Mouse (Mus musculus): ENCODE results near the gene Cdc37. TPM values are rescaled to one million over a fixed set of nuclear protein-coding genes. Genes with fewer than 3 reads are reported as not detected.

The Cdc37 gene
- polyA plus RNA-seq, 1 experiment = 17.4 TPM

GRCm38 (mm10) chr9:21115105-21115504, 34.7 kb downstream of the Cdc37 start:
- TF ChIP-seq TAL1 (IDR thresholded peaks at IDR 0.05; ENCODE audit: low read length) = no peak
- no peak for TF ChIP-seq GATA1 (IDR thresholded peaks at IDR 0.05; ENCODE audit: low read length)
- Histone ChIP-seq H3K27me3 (ENCODE audit: control insufficient read depth) (no peaks in the 10 kb centered on the region), H3K9me3 (ENCODE audit: control insufficient read depth, low read length) (no peaks in the 10 kb centered on the region), H3K4me3 (replicated peaks) (no peak overlapping the region), H3K36me3 (ENCODE audit: control insufficient read depth) (peaks cover 22% of the 10 kb centered on the region), H3K4me1 (ENCODE audit: control insufficient read depth) (peaks cover 3% of the 10 kb centered on the region; the same call in 1 of the 2 replicates)

GRCm38 (mm10) chr9:21114190-21114589, 35.6 kb downstream of the Cdc37 start:
- Histone ChIP-seq H3K4me1 (ENCODE audit: control insufficient read depth) (peaks cover 3% of the 10 kb centered on the region; the same call in 1 of the 2 replicates), H3K27me3 (ENCODE audit: control insufficient read depth) (no peaks in the 10 kb centered on the region), H3K36me3 (ENCODE audit: control insufficient read depth) (peaks cover 19% of the 10 kb centered on the region), H3K9me3 (ENCODE audit: control insufficient read depth, low read length) (no peaks in the 10 kb centered on the region), H3K4me3 (replicated peaks) (no peak overlapping the region)
- TF ChIP-seq GATA1 (IDR thresholded peaks at IDR 0.05; ENCODE audit: low read length) = no peak
- TF ChIP-seq TAL1 (IDR thresholded peaks at IDR 0.05; ENCODE audit: low read length) = no peak

GRCm38 (mm10) chr9:21113751-21114150, 36.0 kb downstream of the Cdc37 start:
- Histone ChIP-seq H3K27me3 (ENCODE audit: control insufficient read depth) (no peaks in the 10 kb centered on the region), H3K4me3 (replicated peaks) (no peak overlapping the region), H3K36me3 (ENCODE audit: control insufficient read depth) (peaks cover 23% of the 10 kb centered on the region), H3K9me3 (ENCODE audit: control insufficient read depth, low read length) (no peaks in the 10 kb centered on the region), H3K4me1 (ENCODE audit: control insufficient read depth) (peaks cover 7% of the 10 kb centered on the region)
- no peak for TF ChIP-seq GATA1 (IDR thresholded peaks at IDR 0.05; ENCODE audit: low read length)
- no peak for TF ChIP-seq TAL1 (IDR thresholded peaks at IDR 0.05; ENCODE audit: low read length)

GRCm38 (mm10) chr9:21107607-21108237, 42.1 kb downstream of the Cdc37 start:
- H3K27me3 ChIP-seq (ENCODE audit: control insufficient read depth) = no peaks in the 10 kb centered on the region
- TF ChIP-seq TAL1 (IDR thresholded peaks at IDR 0.05; ENCODE audit: low read length) (no peak), GATA1 (IDR thresholded peaks at IDR 0.05; ENCODE audit: low read length) (no peak)
- peaks cover 54% of the 10 kb centered on the region for H3K4me1 ChIP-seq (ENCODE audit: control insufficient read depth)
- H3K9me3 ChIP-seq (ENCODE audit: control insufficient read depth, low read length) = no peaks in the 10 kb centered on the region
- no peak overlapping the region for H3K4me3 ChIP-seq (replicated peaks)
- peaks cover 45% of the 10 kb centered on the region for H3K36me3 ChIP-seq (ENCODE audit: control insufficient read depth)

GRCm38 (mm10) chr9:21105760-21106564, 43.8 kb downstream of the Cdc37 start:
- TF ChIP-seq TAL1 (IDR thresholded peaks at IDR 0.05; ENCODE audit: low read length) = peak; percentile 13; the same call in 1 of the 3 replicates
- TF ChIP-seq GATA1 (IDR thresholded peaks at IDR 0.05; ENCODE audit: low read length) = no peak; the same call in none of the 2 replicates
- Histone ChIP-seq H3K4me3 (replicated peaks) (peak overlapping the region; percentile 42), H3K27me3 (ENCODE audit: control insufficient read depth) (no peaks in the 10 kb centered on the region), H3K9me3 (ENCODE audit: control insufficient read depth, low read length) (no peaks in the 10 kb centered on the region), H3K36me3 (ENCODE audit: control insufficient read depth) (peaks cover 58% of the 10 kb centered on the region), H3K4me1 (ENCODE audit: control insufficient read depth) (peaks cover 56% of the 10 kb centered on the region)

GRCm38 (mm10) chr9:21104814-21105213, 45.0 kb downstream of the Cdc37 start:
- peaks cover 61% of the 10 kb centered on the region for H3K36me3 ChIP-seq (ENCODE audit: control insufficient read depth)
- peaks cover 66% of the 10 kb centered on the region for H3K4me1 ChIP-seq (ENCODE audit: control insufficient read depth)
- no peak for TF ChIP-seq GATA1 (IDR thresholded peaks at IDR 0.05; ENCODE audit: low read length)
- no peak for TF ChIP-seq TAL1 (IDR thresholded peaks at IDR 0.05; ENCODE audit: low read length)
- H3K4me3 ChIP-seq (replicated peaks) = no peak overlapping the region
- H3K27me3 ChIP-seq (ENCODE audit: control insufficient read depth) = no peaks in the 10 kb centered on the region
- no peaks in the 10 kb centered on the region for H3K9me3 ChIP-seq (ENCODE audit: control insufficient read depth, low read length)

GRCm38 (mm10) chr9:21102076-21102475, 47.7 kb downstream of the Cdc37 start:
- TF ChIP-seq TAL1 (IDR thresholded peaks at IDR 0.05; ENCODE audit: low read length) (no peak), GATA1 (IDR thresholded peaks at IDR 0.05; ENCODE audit: low read length) (no peak)
- Histone ChIP-seq H3K4me1 (ENCODE audit: control insufficient read depth) (peaks cover 71% of the 10 kb centered on the region), H3K4me3 (replicated peaks) (no peak overlapping the region), H3K27me3 (ENCODE audit: control insufficient read depth) (no peaks in the 10 kb centered on the region), H3K36me3 (ENCODE audit: control insufficient read depth) (peaks cover 50% of the 10 kb centered on the region), H3K9me3 (ENCODE audit: control insufficient read depth, low read length) (no peaks in the 10 kb centered on the region)

- TF ChIP-seq GATA1 (IDR thresholded peaks at IDR 0.05; ENCODE audit: low read length) = no peak
- no peak for TF ChIP-seq TAL1 (IDR thresholded peaks at IDR 0.05; ENCODE audit: low read length)
- Histone ChIP-seq H3K9me3 (ENCODE audit: control insufficient read depth, low read length) (no peaks in the 10 kb centered on the region), H3K36me3 (ENCODE audit: control insufficient read depth) (peaks cover 51% of the 10 kb centered on the region), H3K4me1 (ENCODE audit: control insufficient read depth) (peaks cover 59% of the 10 kb centered on the region), H3K27me3 (ENCODE audit: control insufficient read depth) (no peaks in the 10 kb centered on the region), H3K4me3 (replicated peaks) (peak overlapping the region; percentile 3)
Observed at GRCm38 (mm10) chr9:21100447-21101161, 49.2 kb downstream of the Cdc37 start.

- Histone ChIP-seq H3K4me1 (ENCODE audit: control insufficient read depth) (peaks cover 50% of the 10 kb centered on the region), H3K4me3 (replicated peaks) (no peak overlapping the region), H3K9me3 (ENCODE audit: control insufficient read depth, low read length) (no peaks in the 10 kb centered on the region), H3K27me3 (ENCODE audit: control insufficient read depth) (no peaks in the 10 kb centered on the region), H3K36me3 (ENCODE audit: control insufficient read depth) (peaks cover 51% of the 10 kb centered on the region)
- TF ChIP-seq GATA1 (IDR thresholded peaks at IDR 0.05; ENCODE audit: low read length) (no peak), TAL1 (IDR thresholded peaks at IDR 0.05; ENCODE audit: low read length) (no peak)
Observed at GRCm38 (mm10) chr9:21097793-21098192, 52.0 kb downstream of the Cdc37 start.
